11 mouse cellular contexts compared by ENCODE assay signal in the genomic region with DNA sequence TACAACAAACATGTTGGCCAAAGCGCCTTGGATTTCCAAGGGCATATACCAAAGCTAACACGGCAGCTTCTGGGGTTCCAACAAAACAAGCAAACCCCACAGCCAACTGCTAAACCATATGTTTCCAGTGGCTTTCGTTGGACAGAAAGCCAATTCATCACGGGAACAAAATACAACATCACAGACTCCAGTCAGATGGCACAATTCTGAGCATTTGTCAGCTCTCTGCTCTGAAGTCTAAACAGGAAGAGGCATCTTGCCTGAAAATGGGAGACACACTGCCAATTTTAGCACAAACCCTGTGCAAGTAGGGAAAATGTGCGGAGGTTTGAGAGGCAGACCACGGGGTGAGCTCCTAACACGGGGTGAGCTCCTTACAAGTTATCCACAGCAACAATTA.
DNase-seq lines count a peak whose midpoint lies in the region; ATAC-seq and TF ChIP-seq lines count a peak whose summit lies in the region.
"Had no signal": no experiment of that assay in that cellular context is flagged by ENCODE, and none has a peak within 500 bp of the region (broad histone marks: within the 10 kb centered on the region; RNA-seq: fewer than 3 reads in every experiment).

No protein-coding gene starts in this region.

- DNase-seq in cerebellum, adult 11 months: peak; percentile 27
- no peak for DNase-seq in lung, adult 2 months
- DNase-seq in layer of hippocampus, adult 2 months (ENCODE audit: low spot score in 2 of 2): peak; percentile 55 to 72
- no peak for DNase-seq in urinary bladder, postnatal 4 days (ENCODE audit: low spot score in 2 of 2)
- no peak for DNase-seq in spleen, postnatal 10 days (ENCODE audit: low spot score in 2 of 2)
- DNase-seq: kidney, postnatal 10 days had no signal

- H3K4me1 ChIP-seq in lung, embryonic 16.5 days (replicated peaks; ENCODE audit: control insufficient read depth, insufficient read depth, low read length): peaks cover 26% of the 10 kb centered on the region
- peaks cover 13% of the 10 kb centered on the region for H3K4me1 ChIP-seq in lung, adult 2 months (ENCODE audit: control insufficient read depth, insufficient read depth, low read length)
- peaks cover 23% of the 10 kb centered on the region for H3K4me1 ChIP-seq in olfactory bulb, adult 2 months (ENCODE audit: control insufficient read depth, insufficient read depth, low read length)

- TF ChIP-seq POLR2A in lung, adult 2 months (IDR thresholded peaks at IDR 0.05; ENCODE audit: borderline replicate concordance, extremely low read depth, low read depth, low read length): no peak
- no peak for TF ChIP-seq POLR2A in olfactory bulb, adult 2 months (IDR thresholded peaks at IDR 0.05; ENCODE audit: insufficient read depth, low read depth, low read length)

- no peak; the same call in 1 of the 2 replicates for ATAC-seq in cerebellum, adult (ENCODE audit: insufficient number of reproducible peaks, low FRiP score, low TSS enrichment)
- ATAC-seq in lung, embryonic 16.5 days (ENCODE audit: low read depth): 0 out of 2 replicates have a peak, but pooled peaks have one; percentile 13

- WGBS in lung, embryonic 16.5 days: 45% methylated on average over 7 of the region's 7 CpGs
- 44% methylated on average over 7 of the region's 7 CpGs for WGBS in lung, adult 2 months
- 44% methylated on average over 7 of the region's 7 CpGs for WGBS in olfactory bulb, adult 2 months

- no peak for TF ChIP-seq CTCF in lung, adult 2 months (IDR thresholded peaks at IDR 0.05; ENCODE audit: insufficient read depth, low read length)
- no peak for TF ChIP-seq CTCF in layer of hippocampus, adult 2 months (conservative IDR thresholded peaks at IDR 0.05)
- TF ChIP-seq CTCF in olfactory bulb, adult 2 months (IDR thresholded peaks at IDR 0.05; ENCODE audit: insufficient read depth, low read depth, low read length): no peak

- no peaks in the 10 kb centered on the region for H3K27me3 ChIP-seq in lung, embryonic 16.5 days (ENCODE audit: control insufficient read depth, insufficient read depth, low read depth, low read length)
- H3K27me3 ChIP-seq: hindbrain, embryonic 15.5 days had no signal

- no peak overlapping the region for H3K4me2 ChIP-seq in lung, embryonic 16.5 days (ENCODE audit: low read depth, low read length)
- H3K4me2 ChIP-seq: hindbrain, embryonic 15.5 days; liver, embryonic 11.5 days had no signal

- H3K36me3 ChIP-seq in lung, embryonic 16.5 days (ENCODE audit: control insufficient read depth, insufficient read depth, low read length): no peaks in the 10 kb centered on the region
- H3K36me3 ChIP-seq: hindbrain, embryonic 15.5 days had no signal

- no peak overlapping the region for H3K4me3 ChIP-seq in lung, embryonic 16.5 days (ENCODE audit: low read length)
- no peak overlapping the region for H3K4me3 ChIP-seq in lung, adult 2 months (replicated peaks; ENCODE audit: extremely low read depth, low read depth, low read length)
- no peak overlapping the region for H3K4me3 ChIP-seq in layer of hippocampus, adult 2 months
- no peak overlapping the region for H3K4me3 ChIP-seq in olfactory bulb, adult 2 months (ENCODE audit: insufficient read depth, low read depth, low read length)
- H3K4me3 ChIP-seq: hindbrain, embryonic 15.5 days had no signal

- H3K9me3 ChIP-seq in lung, embryonic 16.5 days (ENCODE audit: control insufficient read depth, low read length): no peaks in the 10 kb centered on the region
- H3K9me3 ChIP-seq: hindbrain, embryonic 15.5 days had no signal

- H3K9ac ChIP-seq in lung, embryonic 16.5 days (ENCODE audit: low read length): no peak overlapping the region
- H3K9ac ChIP-seq: hindbrain, embryonic 15.5 days had no signal

- H3K27ac ChIP-seq in lung, embryonic 16.5 days (ENCODE audit: low read length): no peak overlapping the region
- H3K27ac ChIP-seq in layer of hippocampus, adult 2 months: no peak overlapping the region
- peak overlapping the region; percentile 7; the same call in 1 of the 2 replicates for H3K27ac ChIP-seq in olfactory bulb, adult 2 months (ENCODE audit: insufficient read depth, low read depth, low read length)
- H3K27ac ChIP-seq: hindbrain, embryonic 15.5 days had no signal

Comparison
In these comparisons a context has a peak if more than half of its experiments do, and no peak if none do; other contexts are left out.
1. DNase-seq: peak in cerebellum, adult 11 months (single experiment) and layer of hippocampus, adult 2 months (2 of 2); none in lung, adult 2 months (single experiment), urinary bladder, postnatal 4 days (0 of 2) and spleen, postnatal 10 days (0 of 2).